Mouse (Mus musculus) spleen, adult 2 months (tissue): ENCODE results near the gene Rad51b. TPM values are rescaled to one million over a fixed set of nuclear protein-coding genes. Genes with fewer than 3 reads are reported as not detected.

Experiments used
- DNase-seq, 2 experiments: peaks; one replicate each; pipeline versions ENCODE4 v3.0.0 to v3.0.0-alpha.2; 2012 to 2021; ENCODE audit warnings: low spot score in 2 of 2, low read depth in 1 of 2
- H3K27ac ChIP-seq: fragments of 200-500 bp; 2 replicates; pipeline ENCODE4 v1.5.1; 2012; ENCODE audit warnings: low read length, inconsistent platforms; ENCODE audit not compliant: insufficient read depth
- H3K27me3 ChIP-seq: fragments of 200-500 bp; 2 replicates; pipeline ENCODE4 v1.6.1; 2012; ENCODE audit warnings: mild to moderate bottlenecking, moderate library complexity, low read length, inconsistent platforms; ENCODE audit not compliant: control insufficient read depth, insufficient read depth
- H3K36me3 ChIP-seq: fragments of 200-500 bp; 2 replicates; pipeline ENCODE4 v1.6.1; 2012; ENCODE audit warnings: mild to moderate bottlenecking, low read length, inconsistent platforms; ENCODE audit not compliant: control insufficient read depth, insufficient read depth
- H3K4me1 ChIP-seq: fragments of 200-500 bp; 2 replicates; pipeline ENCODE4 v1.6.1; 2011; ENCODE audit warnings: inconsistent platforms; ENCODE audit not compliant: control insufficient read depth, insufficient read depth, insufficient read length
- H3K4me3 ChIP-seq: fragments of 200-500 bp; 2 replicates; pipeline ENCODE4 v1.5.1; 2011; ENCODE audit warnings: mild to moderate bottlenecking, inconsistent platforms; ENCODE audit not compliant: insufficient read depth, insufficient read length; ENCODE audit errors: extremely low read depth
- CTCF ChIP-seq: fragments of 200-500 bp; IDR thresholded peaks from 2 replicates; pipeline ENCODE4 v1.5.1; 2011; ENCODE audit warnings: mild to moderate bottlenecking, inconsistent platforms; ENCODE audit not compliant: insufficient read depth, insufficient read length, insufficient replicate concordance; ENCODE audit errors: extremely low read depth
- POLR2A ChIP-seq: fragments of 200-500 bp; IDR thresholded peaks from 2 replicates; pipeline ENCODE4 v1.6.1; 2011; ENCODE audit warnings: low read depth, low read length, inconsistent platforms
- WGBS: fragments of 180-500 bp; shearing (Covaris S2); methylation state at CpG from one replicate; pipeline ENCODE4 v1.1.7; 2018; 5-methylcytosine and 5-hydroxymethylcytosine counted together
- polyA plus RNA-seq: library from polyadenylated mRNA; depleted of rRNA; stranded (reverse); fragments of >200 nt; gene quantifications from 2 replicates; pipeline ENCODE4 v1.2.3, GENCODE M21; 2012

The Rad51b gene
- polyA plus RNA-seq, 1 experiment: 0.26 TPM

- WGBS: 91% methylated on average over 7 of the region's 7 CpGs
- H3K27ac ChIP-seq: no peak overlapping the region
- DNase-seq: no peak
- H3K4me1 ChIP-seq: peaks cover 3% of the 10 kb centered on the region; the same call in 1 of the 2 replicates
- no peaks in the 10 kb centered on the region for H3K36me3 ChIP-seq
- TF ChIP-seq POLR2A (no peak), CTCF (no peak)
- H3K4me3 ChIP-seq: no peak overlapping the region
- no peaks in the 10 kb centered on the region for H3K27me3 ChIP-seq
These were observed 471.8 kb downstream of the Rad51b start for GRCm38 (mm10) chr12:79768741-79769322.

- TF ChIP-seq CTCF: no peak
- no peak for TF ChIP-seq POLR2A
- H3K4me3 ChIP-seq: no peak overlapping the region
- H3K36me3 ChIP-seq: no peaks in the 10 kb centered on the region
- peaks cover 3% of the 10 kb centered on the region; the same call in 1 of the 2 replicates for H3K4me1 ChIP-seq
- H3K27me3 ChIP-seq: no peaks in the 10 kb centered on the region
- H3K27ac ChIP-seq: no peak overlapping the region
- DNase-seq: no peak
- WGBS: 89% methylated on average over 9 of the region's 9 CpGs
These were observed 472.7 kb downstream of the Rad51b start for GRCm38 (mm10) chr12:79769763-79770162.

- Histone ChIP-seq H3K27ac (no peak overlapping the region), H3K4me3 (no peak overlapping the region), H3K36me3 (no peaks in the 10 kb centered on the region), H3K27me3 (no peaks in the 10 kb centered on the region), H3K4me1 (no peaks in the 10 kb centered on the region)
- WGBS: 97% methylated on average over 4 of the region's 4 CpGs
- no peak for TF ChIP-seq CTCF
- no peak for TF ChIP-seq POLR2A
- no peak for DNase-seq
These were observed 474.1 kb downstream of the Rad51b start for GRCm38 (mm10) chr12:79771194-79771593.

GRCm38 (mm10) chr12:79771741-79772140 lies 474.7 kb downstream of the Rad51b start:
- Histone ChIP-seq H3K27me3 (no peaks in the 10 kb centered on the region), H3K27ac (no peak overlapping the region), H3K4me3 (no peak overlapping the region), H3K36me3 (no peaks in the 10 kb centered on the region), H3K4me1 (no peaks in the 10 kb centered on the region)
- WGBS: 95% methylated on average over 3 of the region's 3 CpGs
- DNase-seq: no peak
- TF ChIP-seq CTCF: no peak
- TF ChIP-seq POLR2A: no peak

GRCm38 (mm10) chr12:79773246-79773645 lies 476.2 kb downstream of the Rad51b start:
- TF ChIP-seq POLR2A (no peak), CTCF (no peak)
- Histone ChIP-seq H3K36me3 (no peaks in the 10 kb centered on the region), H3K4me1 (no peaks in the 10 kb centered on the region; the same call in 1 of the 2 replicates), H3K27ac (no peak overlapping the region), H3K27me3 (no peaks in the 10 kb centered on the region), H3K4me3 (no peak overlapping the region)
- 87% methylated on average over 4 of the region's 4 CpGs for WGBS
- DNase-seq: no peak

- no peak for DNase-seq
- Histone ChIP-seq H3K4me3 (no peak overlapping the region), H3K36me3 (no peaks in the 10 kb centered on the region), H3K27me3 (no peaks in the 10 kb centered on the region), H3K4me1 (no peaks in the 10 kb centered on the region; the same call in 1 of the 2 replicates), H3K27ac (no peak overlapping the region)
- TF ChIP-seq POLR2A (no peak), CTCF (no peak)
- 88% methylated on average over 4 of the region's 4 CpGs for WGBS
These were observed 477.5 kb downstream of the Rad51b start for GRCm38 (mm10) chr12:79774571-79774970.

- H3K4me3 ChIP-seq: no peak overlapping the region
- no peak for DNase-seq
- no peaks in the 10 kb centered on the region for H3K27me3 ChIP-seq
- H3K4me1 ChIP-seq: no peaks in the 10 kb centered on the region; the same call in 1 of the 2 replicates
- no peaks in the 10 kb centered on the region for H3K36me3 ChIP-seq
- 81% methylated on average over 5 of the region's 5 CpGs for WGBS
- no peak for TF ChIP-seq POLR2A
- no peak for TF ChIP-seq CTCF
- H3K27ac ChIP-seq: no peak overlapping the region
These were observed 479.7 kb downstream of the Rad51b start for GRCm38 (mm10) chr12:79776828-79777227.
